Mouse (Mus musculus) fibroblast of lung, adult 2 months (primary cell): ENCODE results near the gene Hbb-y.
"Not testable (repeated sequence)": the region's sequence is repeated elsewhere in the genome, so short reads cannot be mapped to it uniquely, and the experiment has no call there.

Experiments used
- DNase-seq: peaks from one replicate; pipeline ENCODE4 v3.0.0-alpha.2; 2011; ENCODE audit warnings: low read depth

The Hbb-y gene

GRCm38 (mm10) chr7:103813152-103813551 is 39.9 kb downstream of the Hbb-y start:
- not testable (repeated sequence) for DNase-seq

- DNase-seq = no peak
Observed at GRCm38 (mm10) chr7:103812174-103812573, 40.8 kb downstream of the Hbb-y start.

GRCm38 (mm10) chr7:103811223-103811845 is 41.7 kb downstream of the Hbb-y start:
- no peak for DNase-seq

- DNase-seq = no peak
Observed at GRCm38 (mm10) chr7:103810746-103811145, 42.3 kb downstream of the Hbb-y start.

GRCm38 (mm10) chr7:103810296-103810695 is 42.7 kb downstream of the Hbb-y start:
- DNase-seq = no peak

GRCm38 (mm10) chr7:103809801-103810155 is 43.2 kb downstream of the Hbb-y start:
- DNase-seq = no peak

- DNase-seq = no peak
Observed at GRCm38 (mm10) chr7:103808971-103809800, 43.8 kb downstream of the Hbb-y start.

- not testable (repeated sequence) for DNase-seq
Observed at GRCm38 (mm10) chr7:103808120-103808519, 44.9 kb downstream of the Hbb-y start.

GRCm38 (mm10) chr7:103806856-103807255 is 46.2 kb downstream of the Hbb-y start:
- no peak for DNase-seq
